Mouse (Mus musculus): ENCODE measurements around the gene Ubac2.

GRCm38 (mm10) chr14:122019389-122019788 is 141.0 kb downstream of the Ubac2 start:
- TF ChIP-seq POLR2A (IDR thresholded peaks at IDR 0.05; ENCODE audit: borderline replicate concordance, low read depth, low read length) (no peak), CTCF (IDR thresholded peaks at IDR 0.05; ENCODE audit: low read depth, low read length) (no peak)
